Mouse (Mus musculus) yolk sac, embryonic 10.5 days (tissue): ENCODE results near the gene Rbms3.
A peak's percentile ranks its signal among the peaks of the same experiment; 100 is the strongest.

Source experiments
- DNase-seq: peaks from one replicate; pipeline ENCODE4 v3.0.0-alpha.2; 2017; ENCODE audit warnings: low spot score

Rbms3 gene

DNA sequence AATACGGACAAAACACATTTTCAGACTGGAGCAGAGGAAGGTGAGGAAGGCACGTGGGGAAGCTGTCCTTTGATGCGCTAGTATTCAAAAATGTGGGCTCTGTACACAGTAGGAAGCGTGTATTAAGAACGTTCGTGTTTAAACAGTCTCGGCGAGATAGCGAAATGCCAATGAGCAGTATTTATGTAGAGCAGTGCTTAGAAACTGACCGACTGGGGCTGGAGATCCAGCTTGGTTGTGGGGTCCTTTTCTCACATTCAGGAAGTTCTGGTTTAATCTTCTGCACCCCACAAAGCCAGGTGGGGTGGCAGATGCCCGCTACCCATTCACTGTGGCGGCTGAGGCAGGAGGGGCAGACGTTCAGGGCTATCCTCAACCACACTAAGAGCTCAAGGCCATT lies 153.0 kb downstream of the Rbms3 start:
- DNase-seq, result no peak

DNA sequence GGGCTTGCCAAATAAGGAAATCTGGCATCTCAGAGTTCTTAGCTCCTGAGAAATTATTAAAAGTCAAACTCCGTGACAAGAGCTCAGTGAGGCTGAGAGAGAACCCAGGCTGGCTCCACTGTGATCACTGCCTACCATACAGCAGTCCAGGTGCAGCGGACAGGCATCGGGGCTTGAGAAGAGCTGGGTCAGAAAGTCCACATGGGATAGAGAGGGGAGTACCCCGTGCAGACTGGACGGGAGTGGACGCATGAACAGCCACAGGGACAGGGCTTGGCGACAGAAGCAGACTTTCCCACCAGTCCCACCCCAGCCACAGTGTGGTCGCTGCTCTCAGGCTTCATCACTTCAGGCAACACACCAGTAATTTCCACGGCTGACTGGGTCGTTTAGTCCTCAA lies 176.9 kb downstream of the Rbms3 start:
- no peak for DNase-seq

DNA sequence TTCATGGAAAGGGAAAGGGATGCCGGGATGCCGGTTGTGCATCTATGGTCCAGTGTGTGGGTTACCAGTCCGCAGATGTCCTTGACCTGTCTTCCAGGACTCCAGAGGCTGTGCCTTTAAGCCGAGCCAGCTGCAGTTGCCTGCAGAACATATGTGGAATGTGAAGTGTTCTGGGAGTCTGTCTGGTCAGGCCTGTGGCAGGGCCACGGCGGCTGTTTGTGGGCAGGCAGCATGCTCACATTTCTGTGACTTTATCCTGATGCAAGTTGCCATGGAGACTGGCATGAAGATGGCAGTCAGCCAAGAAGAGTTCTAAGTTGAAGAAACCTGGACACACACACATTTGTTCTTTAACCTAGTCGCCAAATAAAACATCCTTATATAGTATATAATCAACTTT lies 187.1 kb downstream of the Rbms3 start:
- peak; percentile 21 for DNase-seq

DNA sequence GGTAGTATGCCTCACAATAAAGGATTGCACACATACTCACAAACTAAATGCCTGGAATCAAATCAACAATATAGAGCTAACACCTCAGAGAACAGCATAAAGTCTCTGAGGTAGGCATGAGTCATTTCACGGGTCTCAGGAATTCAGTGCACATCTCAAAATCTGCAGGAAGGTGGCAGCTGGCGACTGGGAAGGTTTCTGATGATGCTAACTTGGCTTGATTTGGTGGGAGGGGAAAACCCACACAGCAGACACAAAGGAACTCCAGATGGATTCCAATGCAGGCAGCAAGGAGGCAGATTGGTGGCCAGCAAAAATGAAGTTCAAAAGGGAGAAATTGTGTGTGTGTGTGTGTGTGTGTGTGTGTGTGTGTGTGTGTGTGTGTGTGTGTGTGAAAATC lies 193.9 kb downstream of the Rbms3 start:
- no peak for DNase-seq

DNA sequence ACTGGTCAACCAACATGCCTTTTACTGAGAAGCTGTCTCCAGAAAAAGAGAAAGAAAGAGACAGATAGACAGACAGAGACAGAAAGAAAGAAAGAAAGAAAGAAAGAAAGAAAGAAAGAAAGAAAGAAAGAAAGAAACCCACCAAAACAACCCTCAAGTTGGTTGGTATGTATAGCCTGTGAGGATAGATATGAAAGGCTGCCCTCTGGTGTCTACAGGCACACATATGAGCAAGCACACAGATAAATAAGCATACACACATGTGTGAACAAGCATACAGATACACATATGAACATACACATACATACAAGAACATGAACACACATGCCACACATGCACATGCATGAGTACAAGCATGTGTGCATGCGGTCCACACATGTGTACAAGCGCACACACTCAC lies 199.0 kb downstream of the Rbms3 start:
- DNase-seq, result no peak

DNA sequence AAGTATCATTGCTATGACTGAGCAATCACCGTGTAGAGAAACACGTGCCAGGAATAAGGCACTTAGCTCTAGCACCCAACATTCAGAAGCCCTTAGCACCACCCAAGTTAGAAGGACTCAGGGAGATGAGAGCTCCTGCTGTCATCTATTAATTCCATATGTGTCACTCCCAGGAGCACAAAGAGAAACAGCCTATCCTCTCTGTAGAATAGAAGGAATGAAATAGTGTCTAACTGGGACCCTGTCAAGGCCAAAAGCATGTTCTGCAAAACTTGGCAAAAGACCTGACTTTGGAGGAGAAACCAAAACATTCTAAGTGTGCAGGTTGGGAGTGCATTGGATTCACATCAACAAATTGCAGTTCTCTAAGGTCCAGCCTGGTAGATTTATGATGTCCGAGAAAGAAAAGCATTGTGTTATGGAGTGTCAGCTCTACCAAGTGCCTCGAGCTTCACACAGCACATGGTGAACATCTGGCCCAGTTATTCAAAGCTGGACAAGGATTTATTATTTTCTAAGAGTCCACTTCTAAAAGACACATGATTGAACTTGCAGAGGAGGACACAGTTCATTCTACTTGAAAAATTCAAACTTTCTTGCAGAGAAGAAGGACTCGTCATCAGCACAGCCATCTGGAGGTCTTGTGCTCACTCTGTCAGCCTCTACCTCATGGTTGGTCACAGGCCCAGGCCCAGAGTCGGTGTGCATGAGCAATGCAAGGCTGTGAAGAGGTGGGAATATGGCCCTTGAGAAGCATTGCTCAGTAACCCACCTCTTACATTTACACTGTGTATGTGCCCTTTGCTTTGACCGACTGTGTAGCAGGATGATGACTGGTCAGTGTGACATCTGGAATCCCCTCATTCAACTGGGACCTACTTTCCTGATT lies 200.3 kb downstream of the Rbms3 start:
- DNase-seq, result no peak

DNA sequence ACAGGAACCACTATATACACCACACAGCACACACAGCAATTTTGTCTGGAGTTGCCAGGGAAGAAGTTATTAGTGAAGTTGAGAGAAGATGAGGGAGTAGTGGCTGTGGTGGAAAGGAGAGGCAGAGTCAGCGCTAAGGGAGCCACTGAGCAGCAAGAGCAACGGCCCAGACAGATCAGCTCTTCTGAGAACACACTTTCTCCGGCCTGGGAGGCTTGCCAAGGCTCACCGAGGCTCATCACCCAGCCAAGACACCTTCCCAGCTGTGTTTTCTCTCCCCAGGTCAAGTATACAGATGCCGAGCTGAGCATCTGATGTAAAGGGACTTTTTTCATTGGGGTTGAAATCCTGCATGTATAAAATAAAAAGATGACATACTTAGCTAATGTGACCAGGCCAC lies 206.5 kb downstream of the Rbms3 start:
- DNase-seq, result no peak

DNA sequence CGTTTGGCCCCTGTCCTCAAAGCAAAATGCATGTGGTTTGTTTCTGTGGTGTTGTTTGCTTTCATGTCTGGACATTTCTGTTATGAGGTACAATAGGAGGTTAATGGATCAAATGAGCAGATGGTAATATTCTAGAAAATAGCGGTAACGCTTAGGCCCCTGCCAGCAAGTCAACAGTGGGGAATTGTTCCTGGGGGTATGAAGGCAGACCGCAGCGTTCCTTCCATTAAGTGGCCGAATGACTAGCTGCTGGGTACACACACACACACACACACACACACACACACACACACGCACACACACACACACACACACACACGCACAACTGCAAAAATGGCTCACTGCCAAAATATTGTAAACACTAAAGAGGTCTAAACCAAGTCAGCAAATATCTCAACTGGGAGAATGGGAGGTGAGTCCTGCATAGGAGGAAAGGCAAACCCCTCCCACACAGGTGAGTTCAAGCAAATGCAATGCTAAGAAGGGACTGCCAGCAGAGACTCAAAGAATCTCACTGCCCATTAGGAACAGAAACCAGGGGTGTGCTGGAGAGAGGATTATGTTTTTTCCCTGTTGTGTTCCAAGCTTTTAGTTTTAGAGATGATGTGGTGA lies 209.7 kb downstream of the Rbms3 start:
- DNase-seq, result no peak

DNA sequence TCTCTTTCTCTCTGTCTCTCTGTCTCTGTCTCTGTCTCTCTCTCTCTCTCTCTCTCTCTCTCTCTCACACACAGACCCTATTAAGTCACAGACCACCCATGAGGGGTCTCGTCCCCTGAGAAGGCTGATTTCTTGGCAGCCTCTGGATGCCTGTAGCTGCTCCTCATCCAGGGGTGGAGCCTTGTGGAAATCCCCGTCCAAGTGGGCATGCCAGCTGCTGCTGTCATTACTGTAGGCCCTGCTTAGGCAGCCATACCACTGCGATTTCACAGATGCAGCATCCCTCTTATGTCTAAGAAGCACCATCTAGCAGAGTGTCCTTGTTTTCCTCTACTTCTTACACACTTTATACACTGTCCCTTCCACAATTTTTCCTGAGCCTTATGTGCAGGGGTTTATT lies 216.5 kb downstream of the Rbms3 start:
- DNase-seq, result no peak

DNA sequence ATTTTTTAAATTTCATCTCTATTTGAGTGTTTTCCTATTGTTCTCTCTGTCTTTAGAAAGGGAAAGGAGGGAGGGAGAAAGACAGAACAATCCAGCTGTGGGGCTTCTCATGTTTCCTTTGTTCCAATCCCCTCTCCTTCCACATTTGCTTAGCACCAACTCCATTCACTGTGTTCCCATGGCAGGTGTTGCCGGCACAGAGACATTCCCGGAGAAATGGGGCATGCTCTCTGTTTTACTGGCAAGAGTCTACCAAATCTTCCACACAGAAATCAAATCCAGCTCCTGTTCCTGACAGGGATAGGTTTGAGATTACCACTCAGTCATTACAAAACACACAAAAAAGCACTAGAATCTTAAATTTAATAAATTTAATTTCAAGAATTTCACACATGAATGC lies 217.1 kb downstream of the Rbms3 start:
- DNase-seq, result no peak

DNA sequence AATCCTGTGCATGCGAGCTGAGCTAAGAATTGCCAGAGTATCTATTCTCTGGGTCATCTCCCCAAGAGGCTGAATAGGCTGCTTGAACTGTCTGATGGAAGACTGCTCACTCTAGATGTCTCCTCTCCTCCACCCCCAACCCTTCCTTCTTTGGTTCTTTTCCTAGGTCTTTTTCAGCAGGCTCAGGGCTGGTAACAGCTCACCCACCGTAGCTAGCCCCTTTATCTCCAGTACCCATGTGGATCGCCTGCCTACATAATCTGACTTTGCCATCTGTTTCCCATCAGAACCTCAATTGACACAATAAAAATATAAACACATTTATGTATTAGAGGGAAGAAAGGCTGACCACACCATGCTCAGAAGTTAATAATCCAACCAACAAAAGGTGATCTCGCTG lies 225.1 kb downstream of the Rbms3 start:
- no peak for DNase-seq

DNA sequence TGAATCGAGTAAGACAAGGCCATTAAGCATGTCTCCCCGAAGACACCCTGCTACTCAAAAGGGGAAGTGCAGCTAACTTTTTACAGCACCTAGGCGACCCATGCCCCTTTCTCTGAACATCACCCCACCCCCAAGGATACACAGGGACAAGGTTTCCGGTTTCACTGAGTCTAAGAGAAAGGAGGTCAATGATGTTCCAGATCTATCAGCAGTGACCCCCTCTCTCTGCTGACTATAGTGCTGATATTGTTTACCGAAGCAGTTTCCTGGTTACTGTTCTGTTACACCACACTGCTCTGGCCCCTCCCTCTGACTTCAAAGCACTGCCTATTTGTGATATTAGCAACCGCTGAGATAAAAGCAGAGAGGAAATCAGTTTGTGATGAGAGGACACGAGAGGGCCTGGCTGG lies 229.4 kb downstream of the Rbms3 start:
- peak; percentile 9 for DNase-seq

DNA sequence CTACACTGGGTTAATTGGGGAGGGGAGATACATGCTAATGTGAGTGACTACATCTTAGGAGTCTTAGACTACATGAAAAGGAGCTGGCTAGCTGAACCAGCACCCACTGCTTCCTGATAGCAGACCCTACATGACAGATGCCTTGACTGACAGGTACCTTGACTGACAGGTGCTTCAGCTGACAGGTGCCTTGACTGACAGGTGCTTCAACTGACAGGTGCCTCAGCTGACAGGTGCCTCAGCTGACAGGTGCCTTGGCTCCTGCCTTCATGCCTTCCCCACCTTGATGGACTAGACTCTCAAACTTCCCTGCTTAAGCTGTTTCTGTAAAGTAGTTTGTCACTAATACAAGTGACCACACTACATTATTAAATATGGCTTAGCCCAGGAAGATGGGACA lies 232.6 kb downstream of the Rbms3 start:
- DNase-seq, result no peak

DNA sequence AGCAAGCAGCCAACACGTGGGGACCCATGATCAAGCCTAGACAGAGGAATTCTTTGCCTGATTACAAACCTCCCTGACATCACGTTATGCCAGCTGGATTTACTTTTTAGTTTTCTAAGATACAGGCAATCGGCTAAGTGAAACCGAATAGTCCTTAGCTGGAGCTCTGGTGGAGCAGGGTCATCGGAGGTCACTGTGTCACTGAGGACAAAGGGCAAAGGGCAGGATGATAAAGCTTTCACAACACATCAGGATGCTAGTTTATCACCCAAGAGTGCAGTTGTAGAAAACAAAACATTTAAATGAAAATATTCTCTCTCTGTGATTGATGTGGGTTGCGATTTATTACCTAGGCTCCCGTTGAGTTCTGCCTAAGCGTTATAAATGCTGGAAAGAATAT lies 233.1 kb downstream of the Rbms3 start:
- peak; percentile 32 for DNase-seq

DNA sequence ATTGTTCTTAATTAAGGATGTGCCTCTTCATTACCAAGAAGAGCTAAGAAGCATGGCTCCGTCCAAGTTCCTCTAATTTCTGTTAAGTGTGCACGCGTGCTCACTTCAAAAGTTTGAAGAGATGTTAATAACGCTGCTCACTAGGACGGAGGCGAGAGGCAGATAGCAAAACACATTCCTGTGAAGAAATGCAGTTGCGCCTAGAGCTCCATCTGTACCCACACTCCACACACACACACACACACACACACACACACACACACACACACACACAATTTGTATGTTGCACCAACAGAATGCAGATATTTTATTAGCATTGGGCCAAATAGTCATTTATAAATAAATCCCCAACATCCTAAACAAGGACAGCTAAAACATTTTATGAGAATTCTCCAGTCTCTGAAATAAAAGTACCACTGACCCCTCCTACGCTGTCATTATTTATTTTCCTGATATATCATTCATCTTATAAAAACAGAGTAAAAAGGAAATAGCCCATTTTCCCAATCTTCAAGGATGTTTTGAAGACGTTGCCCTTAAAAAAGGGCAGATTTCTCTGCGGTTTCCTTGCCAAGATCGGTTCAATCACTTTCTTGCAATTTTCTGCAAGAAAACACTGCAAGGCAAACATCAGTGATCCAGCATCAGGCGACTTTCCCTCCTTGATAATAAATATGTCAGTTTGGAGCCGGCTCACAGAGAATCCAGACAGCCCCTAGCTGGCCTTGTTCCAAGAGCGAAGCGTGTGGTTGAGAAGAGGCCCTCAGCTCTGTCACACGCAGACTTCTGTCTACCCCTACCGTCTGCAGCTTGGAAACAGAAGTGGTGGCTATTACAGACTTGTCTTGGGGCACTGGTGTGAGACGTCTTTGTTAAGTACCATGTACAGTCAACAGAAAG lies 235.8 kb downstream of the Rbms3 start:
- DNase-seq, result peak; percentile 34

DNA sequence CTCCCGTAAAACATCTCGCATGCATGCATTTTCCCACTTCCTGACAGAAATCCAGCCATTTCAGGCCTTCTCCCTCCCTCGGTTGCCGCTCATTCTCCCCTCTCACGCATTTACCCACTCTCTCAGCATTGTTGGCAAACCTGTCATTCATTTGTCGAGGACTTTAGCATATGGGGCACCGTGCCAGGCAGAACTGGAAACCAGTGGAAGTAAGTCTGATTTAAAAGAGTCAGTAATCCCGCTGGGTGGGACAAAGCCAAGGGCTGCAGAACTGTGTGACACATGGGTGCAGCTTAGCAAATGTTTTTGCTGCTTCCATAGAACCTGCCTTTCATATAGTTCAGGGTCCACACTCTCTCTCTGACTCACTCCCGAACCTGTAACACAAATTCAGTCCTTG lies 241.7 kb downstream of the Rbms3 start:
- DNase-seq, result no peak

DNA sequence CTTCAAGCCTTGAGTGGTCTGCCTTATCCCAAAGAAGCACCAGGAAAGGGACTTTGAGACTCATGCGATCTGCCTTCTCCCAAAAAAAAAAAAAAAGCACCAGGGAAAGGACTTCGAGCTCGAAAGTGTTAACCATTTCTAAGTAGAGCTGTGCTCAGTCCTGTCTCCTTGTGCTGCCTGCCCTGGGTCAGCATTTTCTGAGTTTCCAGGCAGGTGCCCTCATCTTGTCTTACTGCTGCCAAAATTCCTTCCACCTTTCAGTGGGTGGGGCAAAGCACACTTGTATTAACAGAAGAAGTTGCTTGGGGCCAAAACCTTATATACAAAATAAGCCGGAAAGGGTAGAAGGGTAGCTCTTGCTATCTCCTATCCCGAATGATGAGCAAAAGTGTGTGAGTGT lies 248.8 kb downstream of the Rbms3 start:
- peak; percentile 22 for DNase-seq

DNA sequence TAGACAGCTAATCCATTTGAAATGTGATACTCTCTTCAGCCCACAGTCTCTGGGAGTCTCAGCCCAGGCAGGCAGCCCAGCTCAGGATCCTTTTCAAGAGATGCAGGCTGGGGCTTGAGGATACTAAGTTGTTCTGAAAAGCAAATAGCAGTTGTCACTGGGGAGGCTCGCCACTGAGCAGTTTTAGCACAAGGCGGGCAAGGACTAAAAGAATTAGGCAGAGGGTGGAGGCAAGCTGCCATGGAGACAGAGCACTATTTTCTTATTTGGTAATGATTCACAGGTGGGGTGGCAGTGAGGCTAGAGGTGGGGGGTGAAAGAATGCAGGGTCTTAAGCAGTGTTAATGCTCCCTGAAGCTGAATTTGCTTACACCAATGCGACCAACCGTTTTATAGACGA lies 249.6 kb downstream of the Rbms3 start:
- DNase-seq, result peak; percentile 31

DNA sequence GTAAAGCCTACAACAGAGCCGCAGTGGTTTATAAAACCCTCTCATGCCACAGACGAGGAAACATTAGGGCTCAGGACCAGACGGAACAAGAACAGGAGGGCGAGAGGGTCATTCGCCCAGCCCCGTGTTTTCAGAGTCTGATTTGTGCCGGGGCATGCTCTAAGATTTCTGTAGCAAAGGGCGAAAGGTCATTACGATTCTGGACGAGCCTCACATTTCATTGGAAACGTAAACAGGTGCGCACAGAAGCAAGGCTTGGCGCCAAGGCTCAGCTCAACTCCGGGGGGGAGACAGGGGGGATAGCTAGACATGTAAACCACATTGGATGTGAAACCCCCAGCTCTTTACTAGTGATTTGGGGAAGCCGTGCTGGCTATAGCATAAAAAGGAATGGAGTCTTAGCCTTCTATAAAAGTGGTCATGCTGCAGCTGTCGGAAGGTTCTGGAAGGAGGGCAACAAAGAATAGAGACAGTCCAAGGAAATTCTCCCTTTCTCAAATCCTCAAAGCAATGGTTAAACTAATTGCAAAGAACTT lies 250.2 kb downstream of the Rbms3 start:
- peak; percentile 28 for DNase-seq

DNA sequence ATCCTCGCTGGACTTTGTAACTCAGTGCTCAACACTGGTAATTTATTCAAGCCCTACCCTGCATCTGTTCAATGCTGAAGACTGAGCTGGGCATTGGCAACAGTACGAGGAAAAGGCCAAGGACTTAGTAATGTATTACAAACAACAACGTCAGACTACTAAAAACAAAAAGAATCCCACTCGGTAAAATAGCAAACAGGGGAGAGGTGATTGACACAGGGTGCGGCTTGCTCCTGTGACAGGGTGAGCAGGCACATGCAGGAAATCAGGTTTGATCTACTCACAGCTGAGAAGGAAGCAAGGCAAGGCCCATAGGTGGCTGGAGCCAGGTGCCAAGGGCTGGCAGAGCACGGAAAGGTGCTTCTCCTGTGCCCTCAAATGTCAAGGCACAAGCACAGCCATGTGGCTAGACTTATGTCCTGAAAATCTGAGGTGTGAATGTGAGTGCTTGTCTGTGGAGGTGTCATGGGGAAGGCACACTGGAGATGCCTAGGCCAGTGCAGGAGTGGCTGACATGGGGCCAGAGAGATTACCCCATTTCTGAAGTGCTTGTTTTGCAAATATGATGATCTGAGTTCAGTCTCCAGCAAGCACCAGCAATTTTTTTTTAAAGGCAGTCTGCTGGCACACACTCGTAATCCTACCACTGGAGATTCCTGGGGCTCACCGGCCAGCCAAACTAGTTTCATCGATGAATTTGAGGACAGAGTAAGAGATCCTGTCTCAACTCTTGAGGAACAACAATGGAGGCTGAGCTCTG lies 251.4 kb downstream of the Rbms3 start:
- DNase-seq, result no peak

DNA sequence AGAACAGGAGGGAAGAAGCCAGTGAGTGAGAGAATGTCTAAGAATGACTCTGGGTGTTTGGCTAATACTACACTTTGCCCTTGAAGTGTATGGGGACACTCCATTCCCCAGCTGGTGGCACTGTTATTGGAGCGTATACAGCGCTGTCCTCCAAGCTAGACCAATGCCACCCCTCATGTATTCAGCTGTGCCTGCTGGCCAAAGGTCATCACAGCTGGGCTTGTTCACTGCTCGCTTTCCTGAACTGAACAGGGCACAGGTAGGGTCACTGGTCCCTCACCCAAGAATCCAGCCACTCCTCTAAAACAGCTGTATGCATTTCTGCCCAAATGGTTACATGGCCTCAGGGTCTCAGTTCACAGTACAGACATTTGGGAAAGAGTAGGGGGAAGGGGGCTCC lies 253.9 kb downstream of the Rbms3 start:
- DNase-seq, result no peak
